Mouse (Mus musculus): ENCODE results near the gene Gm10130. TPM values are rescaled to one million over a fixed set of nuclear protein-coding genes. Genes with fewer than 3 reads are reported as not detected.
A peak's percentile ranks its signal among the peaks of the same experiment; 100 is the strongest.
"Not testable (repeated sequence)": the region's sequence is repeated elsewhere in the genome, so short reads cannot be mapped to it uniquely, and the experiment has no call there.

Gm10130 gene
- polyA plus RNA-seq, 1 experiment from 2014 or later: 2.5 TPM

DNA sequence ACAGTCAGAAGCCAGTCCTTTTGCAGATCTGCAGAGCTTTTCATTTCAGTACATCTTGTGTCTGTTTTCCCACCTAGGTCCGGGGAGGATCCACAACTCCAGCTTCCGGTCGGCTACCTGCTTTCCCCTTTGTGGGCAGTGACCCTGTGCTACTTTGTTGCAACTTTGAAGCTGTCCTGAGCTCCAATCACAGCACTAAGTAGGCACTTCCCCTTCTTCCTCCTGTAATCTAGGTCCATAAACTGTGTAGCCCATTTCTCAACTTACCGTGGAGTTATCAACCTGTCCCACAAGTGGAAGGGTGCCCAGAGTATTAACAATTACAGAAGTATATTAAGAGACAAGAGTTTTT, 39.4 kb downstream of the Gm10130 start:
- Histone ChIP-seq H3K9me3 (replicated peaks; ENCODE audit: control insufficient read depth, low read length) (no peaks in the 10 kb centered on the region), H3K4me3 (ENCODE audit: low read length) (peak overlapping the region; percentile 85), H3K27ac (ENCODE audit: low read length) (no peak overlapping the region; the same call in 1 of the 2 replicates), H3K9ac (ENCODE audit: low read length) (peak overlapping the region; percentile 85), H3K36me3 (ENCODE audit: control insufficient read depth, insufficient read depth) (no peaks in the 10 kb centered on the region), H3K27me3 (ENCODE audit: control insufficient read depth, insufficient read depth, low read length) (no peaks in the 10 kb centered on the region), H3K4me2 (ENCODE audit: low read depth, low read length) (peak overlapping the region; percentile 69), H3K4me1 (ENCODE audit: control insufficient read depth, insufficient read depth, low read length) (no peaks in the 10 kb centered on the region)
- 5% methylated on average over 4 of the region's 4 CpGs for WGBS
- no peak for ATAC-seq (replicated peaks; ENCODE audit: extremely low read depth, insufficient read depth, low FRiP score)

GRCm38 (mm10) chr2:150385553-150386106, 62.1 kb downstream of the Gm10130 start:
- not testable (repeated sequence) for H3K27ac ChIP-seq (ENCODE audit: low read length); H3K4me1 ChIP-seq (ENCODE audit: control insufficient read depth, insufficient read depth, low read length); H3K9ac ChIP-seq (ENCODE audit: low read length); H3K4me3 ChIP-seq (ENCODE audit: low read length); ATAC-seq (replicated peaks; ENCODE audit: extremely low read depth, insufficient read depth, low FRiP score); H3K27me3 ChIP-seq (ENCODE audit: control insufficient read depth, insufficient read depth, low read length); H3K9me3 ChIP-seq (replicated peaks; ENCODE audit: control insufficient read depth, low read length); H3K36me3 ChIP-seq (ENCODE audit: control insufficient read depth, insufficient read depth); H3K4me2 ChIP-seq (ENCODE audit: low read depth, low read length)
- 89% methylated on average over 18 of the region's 19 CpGs for WGBS

DNA sequence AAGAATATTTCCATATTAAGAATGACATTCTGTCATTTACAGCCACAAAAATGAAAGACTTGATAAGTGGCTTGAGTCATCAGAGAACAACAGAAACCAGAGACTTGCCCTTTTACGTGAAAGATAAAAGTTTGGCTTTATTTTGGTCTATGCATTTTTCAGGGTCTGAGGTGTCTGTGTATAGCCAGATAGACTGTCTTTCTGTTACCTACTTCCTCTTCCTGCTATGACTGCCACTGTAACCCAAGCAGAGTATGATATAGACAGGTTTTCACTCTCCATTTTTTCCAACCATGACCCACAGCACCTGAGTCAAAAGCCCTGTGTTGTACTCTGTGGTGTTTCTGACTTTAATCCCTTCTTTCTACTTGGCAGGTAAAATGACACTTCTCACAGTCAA, 66.7 kb downstream of the Gm10130 start:
- ATAC-seq (replicated peaks; ENCODE audit: extremely low read depth, insufficient read depth, low FRiP score): no peak

DNA sequence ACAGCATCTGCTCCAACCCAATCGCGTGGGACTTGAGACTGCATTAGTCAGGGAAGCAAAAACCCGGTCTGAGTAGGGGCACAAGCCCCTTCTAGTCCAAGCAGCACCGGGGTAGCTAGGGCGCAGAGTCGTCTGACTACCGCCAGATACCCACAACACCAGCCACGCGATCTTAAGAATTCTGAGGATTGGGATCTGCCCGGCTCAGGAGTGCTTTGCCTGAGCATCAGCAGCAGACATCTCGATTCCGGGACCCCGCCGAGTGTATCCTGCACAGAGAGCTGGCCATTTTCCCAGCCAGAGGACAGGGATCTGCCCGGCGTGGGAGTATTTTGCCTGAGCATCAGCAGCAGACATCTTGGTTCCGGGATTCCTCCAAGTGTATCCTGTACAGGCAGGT, 88.6 kb downstream of the Gm10130 start:
- 85% methylated on average over 17 of the region's 17 CpGs for WGBS
- H3K4me3 ChIP-seq (ENCODE audit: low read length); H3K4me2 ChIP-seq (ENCODE audit: low read depth, low read length); H3K9ac ChIP-seq (ENCODE audit: low read length); ATAC-seq (replicated peaks; ENCODE audit: extremely low read depth, insufficient read depth, low FRiP score); H3K4me1 ChIP-seq (ENCODE audit: control insufficient read depth, insufficient read depth, low read length); H3K27ac ChIP-seq (ENCODE audit: low read length); H3K27me3 ChIP-seq (ENCODE audit: control insufficient read depth, insufficient read depth, low read length); H3K36me3 ChIP-seq (ENCODE audit: control insufficient read depth, insufficient read depth): not testable (repeated sequence)
- peaks cover 14% of the 10 kb centered on the region for H3K9me3 ChIP-seq (replicated peaks; ENCODE audit: control insufficient read depth, low read length)

More for the DNA sequence above, 66.7 kb downstream of the Gm10130 start:
- H3K9me3 ChIP-seq (replicated peaks; ENCODE audit: control insufficient read depth, low read length): no peaks in the 10 kb centered on the region
- no peaks in the 10 kb centered on the region for H3K4me1 ChIP-seq (ENCODE audit: control insufficient read depth, insufficient read depth, low read length)
- no peak overlapping the region for H3K4me3 ChIP-seq (ENCODE audit: low read length)
- no peaks in the 10 kb centered on the region for H3K36me3 ChIP-seq (ENCODE audit: control insufficient read depth, insufficient read depth)
- no peaks in the 10 kb centered on the region for H3K27me3 ChIP-seq (ENCODE audit: control insufficient read depth, insufficient read depth, low read length)
- H3K27ac ChIP-seq (ENCODE audit: low read length): no peak overlapping the region
- H3K4me2 ChIP-seq (ENCODE audit: low read depth, low read length): no peak overlapping the region
- 65% methylated on average over 1 of the region's 1 CpGs for WGBS
- no peak overlapping the region for H3K9ac ChIP-seq (ENCODE audit: low read length)

Other genes starting within 250 kb of the Gm10130 start
- gene Zfp120, start 187.0 kb upstream of the Gm10130 start, polyA plus RNA-seq (2015; fragmentation: Nextera tagmentation; extraction: Ambion mirVana): 5.9 and 6.3 TPM in 2 replicates
- gene Gm10770, start 144.0 kb upstream of the Gm10130 start, polyA plus RNA-seq (2015; fragmentation: Nextera tagmentation; extraction: Ambion mirVana): not detected in 2 replicates
- gene Gm14139, start 141.9 kb upstream of the Gm10130 start, polyA plus RNA-seq (2015; fragmentation: Nextera tagmentation; extraction: Ambion mirVana): 0.12 TPM in 1 of 2 replicates, not detected in the other
- gene Zfp937, start 105.6 kb upstream of the Gm10130 start, polyA plus RNA-seq (2015; fragmentation: Nextera tagmentation; extraction: Ambion mirVana): 4.1 TPM in 2 replicates
- gene Gm21994, start 68.1 kb upstream of the Gm10130 start, polyA plus RNA-seq (2015; fragmentation: Nextera tagmentation; extraction: Ambion mirVana): 2.8 and 3.9 TPM in 2 replicates
- not detected in 2 replicates for gene Gm14124, start 66.2 kb upstream of the Gm10130 start, polyA plus RNA-seq (2015; fragmentation: Nextera tagmentation; extraction: Ambion mirVana)
- 3.9 and 4.9 TPM in 2 replicates for gene 3300002I08Rik, start 39.1 kb downstream of the Gm10130 start, polyA plus RNA-seq (2015; fragmentation: Nextera tagmentation; extraction: Ambion mirVana)
- 4.4 and 4.5 TPM in 2 replicates for gene Zfp442, start 127.8 kb downstream of the Gm10130 start, polyA plus RNA-seq (2015; fragmentation: Nextera tagmentation; extraction: Ambion mirVana)
- gene Zfp345, start 161.4 kb downstream of the Gm10130 start, polyA plus RNA-seq (2015; fragmentation: Nextera tagmentation; extraction: Ambion mirVana): 0.09 TPM in 2 replicates
- 1.1 and 2.1 TPM in 2 replicates for gene Cst7, start 246.7 kb downstream of the Gm10130 start, polyA plus RNA-seq (2015; fragmentation: Nextera tagmentation; extraction: Ambion mirVana)

Data from heart, embryonic 16.5 days (tissue).